Mouse (Mus musculus) CH12.LX (cell line): ENCODE measurements at regions not wholly inside any gene's neighbourhood (a gene's known extent, or its start where the extent isn't known, plus 50 kb on each side); places are given as distances from the start of the nearest gene placed in this dataset.
A peak's percentile ranks its signal among the peaks of the same experiment; 100 is the strongest.

Experiments used
- DNase-seq: peaks from one replicate; pipeline ENCODE4 v3.0.0-alpha.2; 2013; ENCODE audit errors: extremely low read depth
- H3K27ac ChIP-seq: 2 replicates; pipeline ENCODE4 v1.5.1; 2012; ENCODE audit warnings: low read depth, mild to moderate bottlenecking, control low read depth, moderate library complexity; ENCODE audit not compliant: insufficient read depth
- H3K27me3 ChIP-seq: replicated peaks from 2 replicates; pipeline ENCODE3; 2012; ENCODE audit warnings: inconsistent platforms
- H3K36me3 ChIP-seq, 2 experiments: replicated peaks in 1 of 2; 2 replicates each; pipeline versions ENCODE3 to v1.6.1; 2012; ENCODE audit warnings: inconsistent platforms in 1 of 2, low read length in 1 of 2, mild to moderate bottlenecking in 1 of 2, mixed read lengths in 1 of 2, moderate library complexity in 1 of 2; ENCODE audit not compliant: control insufficient read depth in 1 of 2, insufficient read depth in 1 of 2
- H3K4me1 ChIP-seq, 2 experiments: 2 replicates each; pipeline ENCODE4 v1.6.1; 2012; ENCODE audit warnings: inconsistent platforms in 1 of 2, moderate library complexity in 1 of 2; ENCODE audit not compliant: insufficient read depth in 2 of 2, control insufficient read depth in 1 of 2
- H3K4me2 ChIP-seq: 2 replicates; pipeline ENCODE4 v1.6.1; 2012; ENCODE audit warnings: low read depth, mild to moderate bottlenecking, control low read depth; ENCODE audit not compliant: poor library complexity, insufficient read depth, severe bottlenecking
- H3K4me3 ChIP-seq, 3 experiments: fragments of 150-350 bp in 1 of 3; sonication (generic) in 1 of 3; replicated peaks in 1 of 3; 2 replicates each; pipeline versions ENCODE3 to v1.5.1; 2011 to 2012; ENCODE audit warnings: low read depth in 2 of 3, low read length in 2 of 3, mild to moderate bottlenecking in 2 of 3, moderate library complexity in 2 of 3, control low read depth in 1 of 3, improper control_type of control experiment in 1 of 3, inconsistent platforms in 1 of 3, mixed read lengths in 1 of 3; ENCODE audit not compliant: poor library complexity in 1 of 3
- H3K79me2 ChIP-seq: replicated peaks from 2 replicates; pipeline ENCODE4 v1.6.1; 2012; ENCODE audit warnings: mild to moderate bottlenecking, moderate library complexity; ENCODE audit not compliant: control insufficient read depth, poor library complexity, insufficient read depth, severe bottlenecking; ENCODE audit errors: extremely low read depth
- H3K9ac ChIP-seq: 2 replicates; pipeline ENCODE4 v1.6.1; 2012; ENCODE audit warnings: low read depth, mild to moderate bottlenecking, control low read depth, moderate library complexity; ENCODE audit not compliant: insufficient read depth
- H3K9me3 ChIP-seq: replicated peaks from 2 replicates; pipeline ENCODE3; 2012; ENCODE audit warnings: low read length, inconsistent platforms, mixed read lengths
- BHLHE40 ChIP-seq: IDR thresholded peaks from 2 replicates; pipeline ENCODE4 v1.6.1; 2011; ENCODE audit warnings: mild to moderate bottlenecking, low read depth, low read length, improper control_type of control experiment
- CHD1 ChIP-seq: IDR thresholded peaks from 2 replicates; pipeline ENCODE4 v1.6.1; 2012; ENCODE audit warnings: low read depth, low read length, improper control_type of control experiment, inconsistent platforms
- CHD2 ChIP-seq: IDR thresholded peaks from 2 replicates; pipeline ENCODE4 v1.6.1; 2011; ENCODE audit warnings: low read length, improper control_type of control experiment
- CTCF ChIP-seq, 2 experiments: IDR thresholded peaks in 1 of 2; conservative IDR thresholded peaks in 1 of 2; 2 replicates each; pipeline ENCODE4 v1.5.1; 2011 to 2012; ENCODE audit warnings: low read depth in 2 of 2, low read length in 2 of 2, improper control_type of control experiment in 1 of 2, inconsistent platforms in 1 of 2, mild to moderate bottlenecking in 1 of 2, moderate library complexity in 1 of 2
- E2F4 ChIP-seq: IDR thresholded peaks from 2 replicates; pipeline ENCODE4 v1.6.1; 2011; ENCODE audit warnings: low read depth, low read length, improper control_type of control experiment; ENCODE audit not compliant: insufficient replicate concordance
- ELF1 ChIP-seq: IDR thresholded peaks from 2 replicates; pipeline ENCODE4 v1.6.1; 2014; ENCODE audit warnings: low read depth, mild to moderate bottlenecking, inconsistent platforms, low read length, improper control_type of control experiment
- EP300 ChIP-seq: IDR thresholded peaks from 2 replicates; pipeline ENCODE4 v1.6.1; 2011; ENCODE audit warnings: low read length, improper control_type of control experiment
- ETS1 ChIP-seq: conservative IDR thresholded peaks from 2 replicates; pipeline ENCODE4 v1.6.1; 2012; ENCODE audit warnings: low read depth, mild to moderate bottlenecking, inconsistent platforms, low read length, improper control_type of control experiment, moderate library complexity
- GABPA ChIP-seq: IDR thresholded peaks from 2 replicates; pipeline ENCODE4 v1.6.1; 2012; ENCODE audit warnings: low read depth, low read length, improper control_type of control experiment, inconsistent platforms; ENCODE audit not compliant: insufficient replicate concordance
- HCFC1 ChIP-seq: IDR thresholded peaks from 2 replicates; pipeline ENCODE4 v1.6.1; 2012; ENCODE audit warnings: low read depth, mild to moderate bottlenecking, inconsistent platforms, low read length, improper control_type of control experiment
- IRF4 ChIP-seq: IDR thresholded peaks from 2 replicates; pipeline ENCODE4 v1.6.1; 2014; ENCODE audit warnings: low read depth, mild to moderate bottlenecking, inconsistent platforms, low read length, improper control_type of control experiment
- JUN ChIP-seq: IDR thresholded peaks from 2 replicates; pipeline ENCODE4 v1.6.1; 2011; ENCODE audit warnings: low read depth, mild to moderate bottlenecking, low read length, improper control_type of control experiment, moderate library complexity; ENCODE audit not compliant: insufficient read depth
- JUND ChIP-seq: conservative IDR thresholded peaks from 2 replicates; pipeline ENCODE4 v1.6.1; 2011; ENCODE audit warnings: low read depth, low read length, improper control_type of control experiment
- KAT2A ChIP-seq: IDR thresholded peaks from 2 replicates; pipeline ENCODE4 v1.6.1; 2012; ENCODE audit warnings: low read length, improper control_type of control experiment, inconsistent platforms; ENCODE audit not compliant: insufficient replicate concordance
- MAFK ChIP-seq: IDR thresholded peaks from 2 replicates; pipeline ENCODE4 v1.6.1; 2011; ENCODE audit warnings: low read length, improper control_type of control experiment; ENCODE audit not compliant: insufficient replicate concordance
- MAX ChIP-seq: IDR thresholded peaks from 2 replicates; pipeline ENCODE4 v1.6.1; 2011; ENCODE audit warnings: low read length, improper control_type of control experiment
- MAZ ChIP-seq: IDR thresholded peaks from 2 replicates; pipeline ENCODE4 v1.6.1; 2012; ENCODE audit warnings: low read depth, mild to moderate bottlenecking, inconsistent platforms, low read length, improper control_type of control experiment, moderate library complexity
- MEF2A ChIP-seq: IDR thresholded peaks from 2 replicates; pipeline ENCODE4 v1.6.1; 2014; ENCODE audit warnings: low read depth, mild to moderate bottlenecking, inconsistent platforms, low read length, improper control_type of control experiment, borderline replicate concordance
- MXI1 ChIP-seq: IDR thresholded peaks from 2 replicates; pipeline ENCODE4 v1.6.1; 2011; ENCODE audit warnings: mild to moderate bottlenecking, low read depth, low read length, improper control_type of control experiment
- MYC ChIP-seq: IDR thresholded peaks from 2 replicates; pipeline ENCODE4 v1.6.1; 2011; ENCODE audit warnings: low read depth, mild to moderate bottlenecking, improper control_type of control experiment, low read length
- NELFE ChIP-seq: IDR thresholded peaks from 2 replicates; pipeline ENCODE4 v1.6.1; 2011; ENCODE audit warnings: low read depth, low read length, improper control_type of control experiment
- NRF1 ChIP-seq: IDR thresholded peaks from 2 replicates; pipeline ENCODE4 v1.6.1; 2014; ENCODE audit warnings: low read depth, mild to moderate bottlenecking, inconsistent platforms, low read length, improper control_type of control experiment, moderate library complexity
- PAX5 ChIP-seq: IDR thresholded peaks from 2 replicates; pipeline ENCODE4 v1.6.1; 2012; ENCODE audit warnings: low read length, inconsistent platforms, mixed read lengths
- POLR2A ChIP-seq: IDR thresholded peaks from 2 replicates; pipeline ENCODE4 v1.6.1; 2011; ENCODE audit warnings: low read depth, mild to moderate bottlenecking, improper control_type of control experiment, low read length
- POLR2AphosphoS2 ChIP-seq: IDR thresholded peaks from 2 replicates; pipeline ENCODE4 v1.6.1; 2011; ENCODE audit warnings: low read depth, low read length, improper control_type of control experiment
- RAD21 ChIP-seq: IDR thresholded peaks from 2 replicates; pipeline ENCODE4 v1.6.1; 2011; ENCODE audit warnings: low read depth, mild to moderate bottlenecking, low read length, improper control_type of control experiment, moderate library complexity
- RCOR1 ChIP-seq: conservative IDR thresholded peaks from 2 replicates; pipeline ENCODE4 v1.6.1; 2012; ENCODE audit warnings: low read depth, mild to moderate bottlenecking, inconsistent platforms, low read length, improper control_type of control experiment
- SIN3A ChIP-seq: IDR thresholded peaks from 2 replicates; pipeline ENCODE4 v1.6.1; 2012; ENCODE audit warnings: low read length, improper control_type of control experiment, inconsistent platforms
- SMC3 ChIP-seq: IDR thresholded peaks from 2 replicates; pipeline ENCODE4 v1.6.1; 2011; ENCODE audit warnings: low read depth, low read length, improper control_type of control experiment
- TBP ChIP-seq: conservative IDR thresholded peaks from 2 replicates; pipeline ENCODE4 v1.6.1; 2011; ENCODE audit warnings: low read depth, low read length, improper control_type of control experiment
- TCF12 ChIP-seq: IDR thresholded peaks from 2 replicates; pipeline ENCODE4 v1.6.1; 2014; ENCODE audit warnings: low read depth, mild to moderate bottlenecking, inconsistent platforms, low read length, improper control_type of control experiment
- UBTF ChIP-seq: IDR thresholded peaks from 2 replicates; pipeline ENCODE4 v1.6.1; 2012; ENCODE audit warnings: low read depth, mild to moderate bottlenecking, inconsistent platforms, low read length, improper control_type of control experiment, moderate library complexity
- USF1 ChIP-seq: IDR thresholded peaks from 2 replicates; pipeline ENCODE4 v1.6.1; 2014; ENCODE audit warnings: low read depth, mild to moderate bottlenecking, inconsistent platforms, low read length, improper control_type of control experiment
- USF2 ChIP-seq: conservative IDR thresholded peaks from 2 replicates; pipeline ENCODE4 v1.6.1; 2011; ENCODE audit warnings: low read depth, low read length, improper control_type of control experiment
- ZC3H11A ChIP-seq: IDR thresholded peaks from 2 replicates; pipeline ENCODE4 v1.6.1; 2012; ENCODE audit warnings: low read depth, mild to moderate bottlenecking, inconsistent platforms, low read length, improper control_type of control experiment
- ZKSCAN1 ChIP-seq: IDR thresholded peaks from 2 replicates; pipeline ENCODE4 v1.6.1; 2012; ENCODE audit warnings: low read depth, inconsistent platforms, low read length, improper control_type of control experiment, borderline replicate concordance
- ZMIZ1 ChIP-seq: IDR thresholded peaks from 2 replicates; pipeline ENCODE4 v1.6.1; 2012; ENCODE audit warnings: low read depth, mild to moderate bottlenecking, inconsistent platforms, low read length, improper control_type of control experiment
- ZNF384 ChIP-seq: IDR thresholded peaks from 2 replicates; pipeline ENCODE4 v1.6.1; 2012; ENCODE audit warnings: low read depth, low read length, improper control_type of control experiment, inconsistent platforms
- dilution Hi-C: fragments of 300-500 bp; cut with MboI; formaldehyde crosslinking; loops from 2 replicates; pipeline ENCODE4 v1.14.3; 2020; ENCODE audit warnings: low sequenced_read_pairs; ENCODE audit not compliant: extremely low pct_unique_long_range_greater_than_20kb, extremely low pct_ligation_motif_present
- in situ Hi-C: fragments of 300-500 bp; cut with MboI; formaldehyde crosslinking; loops from 3 replicates; pipeline ENCODE4 v1.14.3; 2019; ENCODE audit warnings: low sequenced_read_pairs, low pct_ligation_motif_present, low pct_unique_long_range_greater_than_20kb, mixed read lengths

DNA sequence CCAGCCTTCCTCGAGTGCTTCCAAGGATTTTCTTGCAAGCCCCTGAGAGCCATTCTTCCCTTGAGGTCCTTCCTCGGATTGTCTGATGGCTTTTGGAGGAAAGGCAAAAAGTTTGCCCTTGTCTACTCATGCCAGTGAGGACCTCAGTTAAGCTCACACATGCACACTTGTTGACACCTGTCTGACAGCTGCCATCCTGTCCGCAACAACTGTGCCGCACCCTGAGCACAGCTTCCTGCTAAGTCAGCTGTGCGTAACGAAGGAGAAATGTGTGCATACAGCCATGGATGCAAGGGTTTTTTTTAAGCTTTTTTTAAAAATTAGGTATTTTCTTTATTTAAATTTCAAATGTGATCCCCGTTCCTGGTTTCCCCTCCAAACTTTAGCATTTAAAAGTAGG, 293.8 kb downstream of the Adgrl2 start:
- dilution Hi-C loops: no loop called here
- peak overlapping the region; percentile 25; the same call in 1 of the 2 replicates for H3K4me2 ChIP-seq
- no peaks in the 10 kb centered on the region for H3K36me3 ChIP-seq
- H3K79me2 ChIP-seq: no peaks in the 10 kb centered on the region
- peaks cover 30% of the 10 kb centered on the region for H3K27me3 ChIP-seq
- no peak overlapping the region for H3K9ac ChIP-seq
- peaks cover 3% of the 10 kb centered on the region for H3K9me3 ChIP-seq
- in situ Hi-C loops: no loop called here
- peak; percentile 82 for DNase-seq
- TF ChIP-seq MEF2A: peak; percentile 64
- no peak for TF ChIP-seq KAT2A
- no peak for TF ChIP-seq NRF1
- TF ChIP-seq ZNF384: peak; percentile 89
- no peak for TF ChIP-seq ZMIZ1
- TF ChIP-seq CTCF (conservative IDR thresholded peaks at IDR 0.05 in 1 of 2, IDR thresholded peaks at IDR 0.05 in 1 of 2; ENCODE audit: low read depth in 2 of 2, low read length in 2 of 2): no peak
- 0 out of 2 replicates have a peak, but pooled peaks have one; percentile 56 for TF ChIP-seq SIN3A
- no peak for TF ChIP-seq TBP
- no peak for TF ChIP-seq HCFC1
- no peak for TF ChIP-seq POLR2AphosphoS2
- TF ChIP-seq MAZ: no peak
- TF ChIP-seq IRF4: peak; percentile 75
- no peak for TF ChIP-seq USF1
- TF ChIP-seq NELFE: no peak
- 0 out of 2 replicates have a peak, but pooled peaks have one; percentile 66 for TF ChIP-seq PAX5
- no peak for TF ChIP-seq ZKSCAN1
- TF ChIP-seq ZC3H11A: no peak
- no peak; the same call in 1 of the 2 replicates for TF ChIP-seq CHD2
- TF ChIP-seq CHD1: no peak
- TF ChIP-seq TCF12: peak; percentile 99
- 0 out of 2 replicates have a peak, but pooled peaks have one; percentile 27 for TF ChIP-seq JUND
- TF ChIP-seq MAX: peak; percentile 86
- peak; percentile 94 for TF ChIP-seq ETS1
- TF ChIP-seq JUN: no peak
- TF ChIP-seq UBTF: no peak
- no peak for TF ChIP-seq E2F4
- TF ChIP-seq BHLHE40: peak; percentile 98
- TF ChIP-seq GABPA: no peak
- peak; percentile 94 for TF ChIP-seq EP300
- TF ChIP-seq MAFK: peak; percentile 56; the same call in 1 of the 2 replicates
- no peak for TF ChIP-seq SMC3
- TF ChIP-seq USF2: no peak
- no peak for TF ChIP-seq ELF1
- TF ChIP-seq POLR2A: no peak
- peak; percentile 77; the same call in 1 of the 2 replicates for TF ChIP-seq RCOR1
- TF ChIP-seq MYC: no peak
- TF ChIP-seq MXI1: no peak
- TF ChIP-seq RAD21: no peak; the same call in 1 of the 2 replicates
- no peak overlapping the region for H3K27ac ChIP-seq
- H3K4me3 ChIP-seq: peak overlapping the region in 1 of 3 experiments; percentile 7
- peaks cover 8 to 42% of the 10 kb centered on the region in 2 experiments for H3K4me1 ChIP-seq
